ENCODE assay signal across 9 mouse cellular contexts in genomic region chr2:153525906-153526311, GRCm38 (mm10). TPM values are rescaled to one million over a fixed set of nuclear protein-coding genes. Genes with fewer than 3 reads are reported as not detected.
DNase-seq lines count a peak whose midpoint lies in the region; ATAC-seq lines count a peak whose summit lies in the region.
"Had no signal": no experiment of that assay in that cellular context is flagged by ENCODE, and none has a peak within 500 bp of the region (broad histone marks: within the 10 kb centered on the region; RNA-seq: fewer than 3 reads in every experiment).

No protein-coding gene starts in this region.

- H3K9ac ChIP-seq in lung, embryonic 15.5 days: no peak overlapping the region
- 0 out of 2 replicates have a peak overlapping the region, but pooled peaks have one; percentile 10 for H3K9ac ChIP-seq in intestine, embryonic 14.5 days (ENCODE audit: low read length)
- 0 out of 2 replicates have a peak overlapping the region, but pooled peaks have one; percentile 90 for H3K9ac ChIP-seq in midbrain, embryonic 14.5 days (replicated peaks; ENCODE audit: low read length)
- H3K9ac ChIP-seq: embryonic facial prominence, embryonic 13.5 days had no signal

- no peak overlapping the region for H3K4me3 ChIP-seq in lung, embryonic 15.5 days
- no peak overlapping the region for H3K4me3 ChIP-seq in intestine, embryonic 14.5 days (ENCODE audit: low read depth, low read length)
- no peak overlapping the region for H3K4me3 ChIP-seq in midbrain, embryonic 14.5 days (replicated peaks; ENCODE audit: low read depth, low read length)
- H3K4me3 ChIP-seq: embryonic facial prominence, embryonic 13.5 days had no signal

- 7% methylated on average over 10 of the region's 10 CpGs for WGBS in lung, embryonic 15.5 days
- 11% methylated on average over 10 of the region's 10 CpGs for WGBS in intestine, embryonic 14.5 days
- 11% methylated on average over 10 of the region's 10 CpGs for WGBS in midbrain, embryonic 14.5 days

- peaks cover 26% of the 10 kb centered on the region for H3K27me3 ChIP-seq in lung, embryonic 15.5 days
- peaks cover 17% of the 10 kb centered on the region; the same call in 1 of the 2 replicates for H3K27me3 ChIP-seq in intestine, embryonic 14.5 days (replicated peaks; ENCODE audit: control insufficient read depth, insufficient read depth, low read length)
- no peaks in the 10 kb centered on the region for H3K27me3 ChIP-seq in midbrain, embryonic 14.5 days (ENCODE audit: control insufficient read depth, insufficient read depth, low read length)

- H3K36me3 ChIP-seq in lung, embryonic 15.5 days: no peaks in the 10 kb centered on the region
- no peaks in the 10 kb centered on the region for H3K36me3 ChIP-seq in intestine, embryonic 14.5 days (ENCODE audit: control insufficient read depth, insufficient read depth, low read length)
- no peaks in the 10 kb centered on the region for H3K36me3 ChIP-seq in midbrain, embryonic 14.5 days (ENCODE audit: control insufficient read depth, insufficient read depth, low read length)
- H3K36me3 ChIP-seq: embryonic facial prominence, embryonic 13.5 days had no signal

- peak; percentile 29; the same call in 1 of the 2 replicates for ATAC-seq in lung, embryonic 15.5 days (ENCODE audit: borderline replicate concordance, extremely low read depth, low FRiP score, low TSS enrichment)
- ATAC-seq in intestine, embryonic 14.5 days (replicated peaks; ENCODE audit: low FRiP score, low TSS enrichment, low read depth): peak; percentile 54
- ATAC-seq in midbrain, embryonic 14.5 days (ENCODE audit: low FRiP score, low TSS enrichment): no peak

- H3K4me1 ChIP-seq in lung, embryonic 15.5 days: peaks cover 43% of the 10 kb centered on the region
- H3K4me1 ChIP-seq in intestine, embryonic 14.5 days (replicated peaks; ENCODE audit: control insufficient read depth, insufficient read depth, low read length): peaks cover 31% of the 10 kb centered on the region
- H3K4me1 ChIP-seq in midbrain, embryonic 14.5 days (ENCODE audit: control insufficient read depth, insufficient read depth, low read length): peaks cover 50% of the 10 kb centered on the region

- H3K9me3 ChIP-seq in lung, embryonic 15.5 days: no peaks in the 10 kb centered on the region
- no peaks in the 10 kb centered on the region for H3K9me3 ChIP-seq in intestine, embryonic 14.5 days (ENCODE audit: control insufficient read depth, low read length)
- H3K9me3 ChIP-seq in midbrain, embryonic 14.5 days (ENCODE audit: control insufficient read depth, low read length): no peaks in the 10 kb centered on the region
- H3K9me3 ChIP-seq: embryonic facial prominence, embryonic 13.5 days had no signal

- H3K27ac ChIP-seq in lung, embryonic 15.5 days: no peak overlapping the region
- H3K27ac ChIP-seq in intestine, embryonic 14.5 days (ENCODE audit: low read depth): peak overlapping the region; percentile 62
- H3K27ac ChIP-seq in midbrain, embryonic 14.5 days (replicated peaks; ENCODE audit: low read depth, low read length): peak overlapping the region; percentile 32; the same call in 1 of the 2 replicates
- H3K27ac ChIP-seq: embryonic facial prominence, embryonic 13.5 days had no signal

- DNase-seq in lung, adult 18-20 months: no peak
- DNase-seq in embryo, embryonic 10 days (ENCODE audit: low spot score): peak; percentile 48
- DNase-seq in intestine, embryonic 14.5 days (ENCODE audit: low spot score): peak; percentile 78
- DNase-seq in midbrain, embryonic 14.5 days: peak; percentile 37
- DNase-seq in thymus, postnatal 4 days: peak; percentile 91
- no peak for DNase-seq in MN1 (ENCODE audit: low spot score)

- peak overlapping the region; percentile 7; the same call in 1 of the 2 replicates for H3K4me2 ChIP-seq in lung, embryonic 15.5 days
- H3K4me2 ChIP-seq in intestine, embryonic 14.5 days (ENCODE audit: low read length): peak overlapping the region; percentile 22; the same call in 1 of the 2 replicates
- no peak overlapping the region for H3K4me2 ChIP-seq in midbrain, embryonic 14.5 days (ENCODE audit: low read length)
- H3K4me2 ChIP-seq: embryonic facial prominence, embryonic 13.5 days had no signal

RNA-seq across cellular contexts. Expression of gene Nol4l, which starts 3.9 kb away (rescaled TPM):
- polyA plus RNA-seq in lung, embryonic 15.5 days (2015; fragmentation: Nextera tagmentation; extraction: Ambion mirVana): 10.2 and 11.3 TPM in 2 replicates
- 26.4 and 27.9 TPM in 2 replicates for polyA plus RNA-seq in intestine, embryonic 14.5 days (2014; fragmentation: Nextera tagmentation; extraction: Ambion mirVana)
- polyA plus RNA-seq in midbrain, embryonic 14.5 days (2014; fragmentation: Nextera tagmentation; extraction: Ambion mirVana): 44.8 and 51.7 TPM in 2 replicates

RNA-seq across cellular contexts. Expression of gene 4930404H24Rik, which starts 33.3 kb away (rescaled TPM):
- not detected in 2 replicates for polyA plus RNA-seq in lung, embryonic 15.5 days (2015; fragmentation: Nextera tagmentation; extraction: Ambion mirVana)
- not detected in 2 replicates for polyA plus RNA-seq in intestine, embryonic 14.5 days (2014; fragmentation: Nextera tagmentation; extraction: Ambion mirVana)
- not detected in 2 replicates for polyA plus RNA-seq in midbrain, embryonic 14.5 days (2014; fragmentation: Nextera tagmentation; extraction: Ambion mirVana)
- polyA plus RNA-seq: embryonic facial prominence, embryonic 13.5 days; small intestine, adult 2 months had no signal

Comparison
In these comparisons a context has a peak if more than half of its experiments do, and no peak if none do; other contexts are left out.
1. DNase-seq: peak in embryo, embryonic 10 days (single experiment), intestine, embryonic 14.5 days (single experiment), midbrain, embryonic 14.5 days (single experiment) and thymus, postnatal 4 days (single experiment); none in lung, adult 18-20 months (0 of 2) and MN1 (single experiment).